Mouse (Mus musculus) liver, adult 2 months (tissue): ENCODE results near the gene Kcnj11.

Source experiments
- CTCF ChIP-seq: fragments of 200-500 bp; IDR thresholded peaks from 2 replicates; pipeline ENCODE4 v1.5.1; 2011; ENCODE audit warnings: low read depth, low read length, control low read depth
- POLR2A ChIP-seq: fragments of 200-500 bp; IDR thresholded peaks from 2 replicates; pipeline ENCODE4 v1.6.1; 2011; ENCODE audit warnings: low read length, control low read depth; ENCODE audit not compliant: insufficient read depth; ENCODE audit errors: extremely low read depth

DNA sequence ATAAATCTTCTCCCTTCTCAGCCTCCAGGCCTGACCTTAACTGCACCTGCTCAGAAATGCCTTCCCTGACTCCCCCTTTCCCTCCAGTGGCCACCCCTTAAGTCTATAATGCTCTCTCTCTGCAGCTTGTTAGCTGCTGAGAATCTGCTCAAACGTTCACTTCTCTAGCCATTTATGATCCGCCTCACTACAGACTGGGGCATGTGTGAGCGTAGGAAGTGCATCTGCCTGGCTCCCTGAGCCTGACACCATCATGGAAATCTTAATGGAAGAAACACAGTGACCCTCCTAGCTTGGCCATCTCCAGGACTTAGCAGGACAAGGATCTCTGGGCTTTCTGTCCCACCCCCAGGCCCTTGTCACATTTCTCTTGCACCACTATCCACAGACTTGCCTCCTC is 9.5 kb upstream of the Kcnj11 start:
- TF ChIP-seq CTCF (no peak), POLR2A (no peak)
